Mouse (Mus musculus): ENCODE data around the gene Fbxw9.

The Fbxw9 gene

GRCm38 (mm10) chr8:85059879-85060616, at the start of gene Fbxw9:
Gene Fbxw9 (plus strand): TSS chr8:85060055.
- peak; percentile 84 for DNase-seq

DNA sequence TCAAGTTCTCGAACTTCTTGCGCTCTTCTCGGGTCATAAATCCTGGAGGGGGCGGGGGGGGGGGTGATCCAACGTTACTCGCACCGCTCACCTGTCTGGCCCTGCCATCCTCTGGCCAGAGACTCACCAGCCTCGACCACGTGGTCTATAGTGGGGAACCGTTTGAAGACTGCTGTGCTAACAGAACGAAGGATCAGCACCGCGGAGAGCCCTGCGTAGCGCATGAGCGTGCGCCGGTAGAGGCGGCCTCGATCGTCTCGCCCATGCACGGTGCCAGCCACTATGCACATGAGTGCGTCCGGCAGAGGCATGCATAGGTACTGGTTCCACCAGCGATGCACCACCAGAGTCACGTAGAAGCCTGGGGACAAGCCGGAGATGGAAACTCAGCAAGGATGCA, 48.6 kb upstream of the Fbxw9 start:
- DNase-seq = no peak

GRCm38 (mm10) chr8:85013230-85013840, 46.5 kb upstream of the Fbxw9 start:
- peak; percentile 87 for DNase-seq

GRCm38 (mm10) chr8:85014431-85014830, 45.4 kb upstream of the Fbxw9 start, which contains the start of gene Best2:
Gene Best2 (minus strand): TSS chr8:85014531.
- DNase-seq = no peak

- DNase-seq = no peak
Observed at GRCm38 (mm10) chr8:85016724-85017123, 43.1 kb upstream of the Fbxw9 start.

- no peak for DNase-seq
Observed at GRCm38 (mm10) chr8:85017209-85017608, 42.6 kb upstream of the Fbxw9 start.

GRCm38 (mm10) chr8:85021514-85022055, 38.3 kb upstream of the Fbxw9 start:
- no peak for DNase-seq

DNA sequence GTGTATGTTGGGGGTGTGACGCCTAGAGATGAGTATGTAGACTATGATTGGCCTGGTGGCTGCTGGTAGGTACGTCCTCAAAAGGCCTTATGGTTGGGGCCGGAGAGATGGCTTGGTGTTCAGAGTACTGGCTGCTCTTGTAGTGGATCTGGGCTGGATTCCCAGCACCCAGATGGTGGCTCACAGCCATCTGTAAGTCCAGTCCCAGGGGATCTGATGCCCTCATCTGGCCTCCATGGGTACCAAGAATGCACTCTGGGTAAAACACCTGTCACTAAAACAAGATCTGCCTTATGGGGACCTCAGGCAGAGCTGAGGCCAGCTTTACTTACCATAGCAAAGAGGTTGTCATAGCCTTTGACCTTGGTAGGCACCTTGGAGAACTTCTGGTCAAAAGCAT, 36.0 kb upstream of the Fbxw9 start:
- DNase-seq = no peak

DNA sequence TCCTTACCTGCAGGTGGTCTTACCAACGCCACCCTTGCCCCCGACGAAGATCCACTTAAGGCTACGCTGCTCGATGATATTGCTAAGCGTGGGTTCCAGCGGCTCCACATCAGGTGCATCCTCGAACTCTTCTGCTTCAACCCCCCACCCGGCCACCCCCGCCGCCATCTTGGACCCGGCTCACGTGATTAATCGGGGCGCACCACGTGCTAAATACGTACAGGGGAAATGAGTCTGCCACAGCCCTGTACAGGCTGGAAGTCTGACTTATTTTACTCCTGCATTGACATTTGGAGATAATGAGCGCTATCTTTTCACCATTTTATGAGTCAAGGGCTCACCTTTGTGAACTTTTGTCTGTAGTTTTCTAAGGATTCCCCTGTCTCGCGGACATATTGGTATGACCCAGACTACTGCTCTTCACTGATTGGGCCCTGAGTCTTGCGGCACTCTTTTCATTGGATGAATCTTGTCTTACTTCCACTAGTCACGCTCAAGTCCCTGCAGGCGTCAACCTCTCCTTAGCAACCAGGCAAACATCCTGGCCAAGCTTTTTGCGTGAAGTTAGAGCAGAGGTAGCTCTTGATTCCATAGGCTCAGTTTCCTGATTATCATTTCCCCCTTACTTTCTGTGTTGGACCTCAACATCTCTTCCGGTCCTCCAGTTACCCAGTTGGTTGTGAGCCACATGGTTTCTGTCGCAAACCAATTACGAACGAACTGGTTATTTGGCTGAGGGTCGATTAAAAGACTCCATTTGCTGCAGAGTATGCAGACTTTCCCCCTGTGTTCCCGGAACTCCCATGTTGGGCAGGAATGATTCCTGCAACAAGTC, 34.5 kb upstream of the Fbxw9 start, which contains the start of gene Asna1:
Gene Asna1, minus strand, starts transcription at position 184 of the 835 bp plus-strand sequence.
- peak; percentile 84 for DNase-seq

DNA sequence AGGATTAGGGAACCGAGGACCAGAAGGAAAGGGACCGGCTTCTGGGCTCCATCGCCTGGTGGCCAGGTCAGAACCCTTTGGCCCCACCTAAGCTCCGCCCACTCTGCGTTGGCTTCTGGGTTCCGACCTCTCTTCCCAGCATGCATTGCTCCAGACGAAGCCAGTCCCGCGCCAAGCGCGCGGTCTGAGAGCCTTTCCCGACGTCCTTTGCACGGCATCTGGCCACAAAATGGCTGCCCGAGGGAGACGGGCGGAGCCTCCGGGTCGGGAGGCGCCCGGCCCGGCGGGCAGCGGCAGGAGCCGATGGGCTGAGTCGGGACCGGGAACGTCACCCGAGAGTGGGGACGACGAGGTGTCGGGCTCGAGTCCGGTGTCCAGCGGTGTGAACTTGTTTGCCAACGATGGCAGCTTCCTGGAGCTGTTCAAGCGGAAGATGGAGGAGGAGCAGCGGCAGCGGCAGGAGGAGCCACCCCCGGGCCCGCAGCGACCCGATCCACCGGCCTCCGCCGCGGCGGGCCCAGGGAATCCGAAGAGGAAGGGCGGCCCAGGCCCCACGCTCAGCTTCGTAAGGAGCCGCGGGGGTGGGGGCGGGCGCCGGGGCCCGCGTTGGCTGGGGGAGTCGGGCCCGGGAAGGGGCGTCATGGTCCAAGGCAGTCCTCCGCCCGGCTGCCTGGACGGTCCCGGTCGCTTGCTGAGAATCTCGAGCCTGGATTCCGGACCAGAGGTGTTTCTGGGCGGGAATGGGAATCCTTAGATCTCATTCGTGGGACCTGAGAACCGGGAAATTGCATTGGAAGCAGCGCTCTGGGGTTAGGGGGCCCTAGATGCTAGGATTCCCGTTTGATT, 33.0 kb upstream of the Fbxw9 start, which contains the start of gene Trir:
Gene Trir, plus strand, starts transcription at position 154 of the 846 bp plus-strand sequence.
- DNase-seq = peak; percentile 94

GRCm38 (mm10) chr8:85027516-85027855, 32.4 kb upstream of the Fbxw9 start:
- no peak for DNase-seq

DNA sequence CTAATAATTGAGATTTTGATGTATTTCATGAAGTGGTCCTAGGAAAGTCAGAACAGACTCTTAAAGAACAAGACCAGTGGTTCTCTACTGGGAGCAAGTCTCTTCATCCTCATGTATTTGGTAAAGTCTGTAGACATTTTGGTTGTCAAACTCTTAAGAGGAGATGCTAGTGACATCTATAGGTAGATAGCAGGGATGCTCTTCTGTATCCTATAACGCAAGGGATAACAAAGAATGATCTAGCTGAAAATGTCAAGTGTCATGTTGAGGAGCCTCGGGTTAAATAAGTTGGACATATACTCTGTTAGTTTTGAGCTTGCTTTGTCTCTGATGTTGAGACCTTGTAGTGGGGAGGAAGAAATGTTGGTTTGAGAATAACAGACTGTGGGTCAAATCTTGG, 31.9 kb upstream of the Fbxw9 start:
- DNase-seq = no peak

DNA sequence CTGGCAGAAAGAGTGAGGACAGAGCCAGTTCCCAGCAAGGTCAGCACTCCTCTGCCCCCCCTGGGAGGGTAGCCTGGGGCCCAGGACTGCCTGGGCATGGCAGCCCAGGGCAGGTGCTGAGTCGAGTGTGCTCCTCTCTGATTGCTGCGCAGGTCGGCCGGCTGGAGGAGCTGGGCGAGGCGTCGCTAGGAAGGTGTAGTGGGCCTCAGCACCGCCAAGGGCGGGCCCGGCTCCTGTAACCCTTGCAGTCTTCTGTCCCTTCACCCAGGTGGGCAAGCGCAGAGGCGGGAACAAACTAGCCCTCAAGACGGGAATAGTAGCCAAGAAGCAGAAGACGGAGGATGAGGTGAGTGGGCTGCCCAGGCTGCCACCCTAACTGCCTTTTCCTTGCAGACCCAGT, 30.6 kb upstream of the Fbxw9 start:
- DNase-seq = no peak

DNA sequence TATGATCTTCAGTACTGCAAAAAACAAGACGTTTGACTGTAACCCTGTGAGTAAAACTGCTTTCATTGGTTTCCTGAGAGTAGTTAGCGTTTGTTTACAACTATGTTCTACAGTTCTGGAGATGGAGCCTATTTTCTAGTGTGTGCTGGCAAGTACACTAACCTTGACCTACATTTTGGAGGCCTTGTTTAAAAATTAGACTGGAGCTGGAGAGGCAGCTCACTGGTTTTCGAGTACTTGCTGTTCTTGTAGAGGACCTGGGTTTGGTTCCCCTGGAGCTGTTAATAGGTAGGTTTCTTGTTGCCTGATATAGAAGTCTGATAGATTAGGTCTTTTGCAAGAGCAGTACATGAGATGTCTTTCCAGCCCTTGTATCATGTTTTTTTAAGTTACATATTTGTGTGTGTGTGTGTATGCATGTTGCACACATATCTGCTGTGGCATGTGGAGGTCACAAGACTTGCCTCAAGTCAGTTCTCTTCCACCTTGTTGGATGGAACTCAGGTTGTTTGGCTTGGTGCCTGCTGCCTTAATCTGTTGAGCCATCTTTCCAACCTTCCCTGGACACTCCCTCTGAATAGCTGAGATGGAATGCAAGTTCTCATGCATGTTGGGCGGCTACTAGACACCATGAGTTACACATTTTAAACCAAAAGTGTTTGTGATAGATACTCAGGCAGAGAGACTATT, 27.1 kb upstream of the Fbxw9 start:
- DNase-seq = no peak

GRCm38 (mm10) chr8:85033867-85034266, 26.0 kb upstream of the Fbxw9 start:
- DNase-seq = no peak

DNA sequence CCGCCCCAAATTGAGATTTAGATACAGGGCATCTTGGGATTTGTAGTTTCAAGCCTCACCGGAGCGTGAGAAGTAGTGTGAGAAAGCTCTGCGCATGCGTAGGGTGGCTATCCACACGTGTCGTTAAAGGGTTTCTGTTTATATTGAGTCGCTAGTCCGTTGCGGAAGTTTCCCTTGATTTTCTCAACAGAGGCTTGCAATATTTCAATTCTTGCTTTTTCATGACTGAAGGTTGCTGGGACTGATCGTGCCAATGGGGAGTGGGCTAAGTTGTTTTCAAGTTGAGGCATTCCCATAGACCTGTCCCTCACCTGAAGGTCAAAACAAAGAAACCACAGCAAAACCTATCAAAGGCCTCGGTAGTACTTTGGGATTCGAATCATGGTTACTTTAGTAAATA, 25.1 kb upstream of the Fbxw9 start:
- peak; percentile 81 for DNase-seq

GRCm38 (mm10) chr8:85035165-85035727, 24.6 kb upstream of the Fbxw9 start:
- DNase-seq = no peak

DNA sequence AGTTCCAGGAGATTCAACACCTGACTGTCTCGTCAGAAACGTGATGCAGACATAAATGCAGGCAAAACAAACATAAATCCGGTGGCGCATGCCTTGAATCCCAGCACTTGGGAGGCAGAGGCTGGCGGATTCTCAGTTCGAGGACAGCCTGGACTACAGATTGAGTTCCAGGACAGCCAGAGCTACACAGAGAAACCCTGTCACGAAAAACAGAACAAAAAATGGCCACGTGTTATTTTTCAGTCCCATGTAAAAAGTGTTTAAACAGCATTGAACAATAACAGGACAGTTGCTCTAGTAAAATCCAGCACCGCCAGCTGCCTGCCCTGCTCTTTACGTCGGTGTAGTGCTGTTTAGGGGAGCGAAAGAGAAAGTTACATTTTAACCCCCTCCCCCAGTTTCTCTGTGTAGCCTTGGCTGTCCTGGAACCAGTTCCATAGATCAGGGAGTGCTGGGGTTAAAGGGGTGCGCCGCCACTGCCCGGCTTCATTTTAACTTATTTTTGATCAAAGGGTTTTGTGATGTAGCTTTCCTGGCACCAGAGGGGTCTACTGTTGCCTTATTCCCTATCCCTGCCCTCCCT, 24.0 kb upstream of the Fbxw9 start:
- DNase-seq = peak; percentile 27

GRCm38 (mm10) chr8:85036381-85036717, 23.5 kb upstream of the Fbxw9 start:
- DNase-seq = no peak

GRCm38 (mm10) chr8:85036718-85037365, 23.0 kb upstream of the Fbxw9 start, which contains the start of gene Tnpo2:
Gene Tnpo2 (plus strand): TSS chr8:85036915.
- peak; percentile 83 for DNase-seq

DNA sequence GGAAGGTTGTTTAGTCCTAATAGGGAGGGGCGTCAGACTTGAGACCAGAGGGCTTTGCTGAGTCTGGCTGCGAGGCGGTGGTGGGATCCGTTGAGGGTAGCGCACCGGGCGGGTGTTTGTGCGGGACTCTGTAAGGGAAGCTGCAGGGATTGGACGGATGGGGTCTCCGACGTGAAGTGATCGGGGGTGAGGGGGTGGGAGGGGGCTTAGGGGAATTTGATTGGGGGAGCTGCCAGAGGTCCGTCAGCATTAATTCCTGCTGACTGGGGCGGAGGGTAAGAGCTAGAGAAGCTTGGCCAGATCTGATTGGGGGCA, 22.5 kb upstream of the Fbxw9 start:
- DNase-seq = no peak
